Mouse (Mus musculus): ENCODE measurements around the gene Shank1.
A peak's percentile ranks its signal among the peaks of the same experiment; 100 is the strongest.

Gene Shank1

GRCm38 (mm10) chr7:44341119-44341518, 31.1 kb downstream of the Shank1 start:
- no peak for DNase-seq (ENCODE audit: low spot score in 2 of 2)

GRCm38 (mm10) chr7:44341714-44342113, 31.7 kb downstream of the Shank1 start:
- no peak for DNase-seq (ENCODE audit: low spot score in 2 of 2)

GRCm38 (mm10) chr7:44343459-44344015, 33.5 kb downstream of the Shank1 start:
- no peak for DNase-seq (ENCODE audit: low spot score in 2 of 2)

- no peak for DNase-seq (ENCODE audit: low spot score in 2 of 2)
Observed at GRCm38 (mm10) chr7:44344622-44345021, 34.6 kb downstream of the Shank1 start.

- DNase-seq (ENCODE audit: low spot score in 2 of 2): no peak
Observed at GRCm38 (mm10) chr7:44349043-44349442, 39.0 kb downstream of the Shank1 start.

- DNase-seq (ENCODE audit: low spot score in 2 of 2): peak; percentile 79 to 85
Observed at GRCm38 (mm10) chr7:44350957-44351711, 41.1 kb downstream of the Shank1 start.

GRCm38 (mm10) chr7:44351881-44352749, 42.1 kb downstream of the Shank1 start:
- no peak for DNase-seq (ENCODE audit: low spot score in 2 of 2)

- DNase-seq (ENCODE audit: low spot score in 2 of 2): no peak
Observed at GRCm38 (mm10) chr7:44352750-44353600, 42.9 kb downstream of the Shank1 start.

GRCm38 (mm10) chr7:44353601-44354340, 43.7 kb downstream of the Shank1 start:
- DNase-seq (ENCODE audit: low spot score in 2 of 2): no peak

GRCm38 (mm10) chr7:44355411-44355810, 45.4 kb downstream of the Shank1 start:
- DNase-seq (ENCODE audit: low spot score in 2 of 2): no peak

GRCm38 (mm10) chr7:44356590-44357481, 46.8 kb downstream of the Shank1 start:
- no peak for DNase-seq (ENCODE audit: low spot score in 2 of 2)

- no peak for DNase-seq (ENCODE audit: low spot score in 2 of 2)
Observed at GRCm38 (mm10) chr7:44357531-44357930, 47.5 kb downstream of the Shank1 start.

GRCm38 (mm10) chr7:44358012-44358411, 48.0 kb downstream of the Shank1 start:
- no peak for DNase-seq (ENCODE audit: low spot score in 2 of 2)

GRCm38 (mm10) chr7:44358886-44359654, 49.0 kb downstream of the Shank1 start:
- no peak for DNase-seq (ENCODE audit: low spot score in 2 of 2)

- peak; percentile 93 to 94 for DNase-seq (ENCODE audit: low spot score in 2 of 2)
Observed at GRCm38 (mm10) chr7:44359908-44360672, 50.0 kb downstream of the Shank1 start.

GRCm38 (mm10) chr7:44360792-44361301, 50.8 kb downstream of the Shank1 start:
- peak in 1 of 2 experiments; percentile 43 for DNase-seq (ENCODE audit: low spot score in 2 of 2)

- DNase-seq (ENCODE audit: low spot score in 2 of 2): no peak
Observed at GRCm38 (mm10) chr7:44372678-44373077, 62.6 kb downstream of the Shank1 start.

- no peak for DNase-seq (ENCODE audit: low spot score in 2 of 2)
Observed at GRCm38 (mm10) chr7:44373460-44373859, 63.4 kb downstream of the Shank1 start.

Measured in frontal cortex, postnatal 14 days (tissue).